Mouse (Mus musculus): Measurements from ENCODE around the gene Cpn1. TPM values are rescaled to one million over a fixed set of nuclear protein-coding genes. Genes with fewer than 3 reads are reported as not detected.

Cpn1 gene
- polyA plus RNA-seq, 1 experiment = 0.14 TPM

- DNase-seq (ENCODE audit: extremely low spot score in 1 of 2, low spot score in 1 of 2) = no peak
These were observed 70.9 kb downstream of the Cpn1 start for GRCm38 (mm10) chr19:43915431-43915830.

- DNase-seq (ENCODE audit: extremely low spot score in 1 of 2, low spot score in 1 of 2) = no peak
These were observed 71.4 kb downstream of the Cpn1 start for GRCm38 (mm10) chr19:43914986-43915385.

- no peak for DNase-seq (ENCODE audit: extremely low spot score in 1 of 2, low spot score in 1 of 2)
These were observed 73.4 kb downstream of the Cpn1 start for GRCm38 (mm10) chr19:43912775-43913486.

GRCm38 (mm10) chr19:43906492-43906891 is 79.9 kb downstream of the Cpn1 start:
- DNase-seq (ENCODE audit: extremely low spot score in 1 of 2, low spot score in 1 of 2) = no peak

Other genes starting within 250 kb of the Cpn1 start
- gene Cutc, start 233.6 kb downstream of the Cpn1 start, polyA plus RNA-seq (2012; rRNA removed) = 8.1 and 8.7 TPM in 2 replicates
- gene Cox15, start 233.6 kb downstream of the Cpn1 start, polyA plus RNA-seq (2012; rRNA removed) = 15.0 and 15.4 TPM in 2 replicates
- gene Abcc2, start 204.4 kb downstream of the Cpn1 start, polyA plus RNA-seq (2012; rRNA removed) = 0.30 and 0.55 TPM in 2 replicates
- 10.8 and 11.4 TPM in 2 replicates for gene Dnmbp, start 46.4 kb downstream of the Cpn1 start, polyA plus RNA-seq (2012; rRNA removed)
- gene Cyp2c23, start 42.7 kb upstream of the Cpn1 start, polyA plus RNA-seq (2012; rRNA removed) = 0.10 and 0.11 TPM in 2 replicates
- 17.3 and 19.2 TPM in 2 replicates for gene Erlin1, start 83.2 kb upstream of the Cpn1 start, polyA plus RNA-seq (2012; rRNA removed)
- 102 and 117 TPM in 2 replicates for gene Chuk, start 120.9 kb upstream of the Cpn1 start, polyA plus RNA-seq (2012; rRNA removed)
- gene Cwf19l1, start 149.3 kb upstream of the Cpn1 start, polyA plus RNA-seq (2012; rRNA removed) = 22.5 and 24.6 TPM in 2 replicates
- gene Bloc1s2, start 159.9 kb upstream of the Cpn1 start, polyA plus RNA-seq (2012; rRNA removed) = 77.2 and 82.6 TPM in 2 replicates
- gene Pkd2l1, start 205.9 kb upstream of the Cpn1 start, polyA plus RNA-seq (2012; rRNA removed) = 0.80 and 0.97 TPM in 2 replicates
- gene Scd3, start 216.7 kb upstream of the Cpn1 start, polyA plus RNA-seq (2012; rRNA removed) = 3.1 and 3.2 TPM in 2 replicates